Mouse (Mus musculus) hindbrain, embryonic 14.5 days (tissue): Measurements from ENCODE around the gene Slc45a3. TPM values are rescaled to one million over a fixed set of nuclear protein-coding genes. Genes with fewer than 3 reads are reported as not detected.

ENCODE experiments used
- ATAC-seq: fragments of 200-750 bp; cut with Nextera tagmentation; 2 replicates; pipeline ENCODE4 v1.8.0; 2017; ENCODE audit warnings: moderate number of reproducible peaks, mild to moderate bottlenecking, moderate TSS enrichment, moderate library complexity; ENCODE audit not compliant: low FRiP score
- DNase-seq: peaks from one replicate; pipeline ENCODE4 v3.0.0-alpha.2; 2015; ENCODE audit warnings: low spot score
- H3K27ac ChIP-seq: fragments of 300-500 bp; sonication (generic); 2 replicates; pipeline ENCODE4 v1.5.1; 2014; ENCODE audit warnings: mild to moderate bottlenecking, moderate library complexity
- H3K27me3 ChIP-seq: fragments of 300-500 bp; sonication (generic); 2 replicates; pipeline ENCODE4 v1.6.1; 2014; ENCODE audit warnings: mild to moderate bottlenecking, low read length, mixed read lengths; ENCODE audit not compliant: control insufficient read depth, insufficient read depth
- H3K36me3 ChIP-seq: fragments of 300-500 bp; sonication (generic); replicated peaks from 2 replicates; pipeline ENCODE4 v1.6.1; 2014; ENCODE audit not compliant: control insufficient read depth, insufficient read depth
- H3K4me1 ChIP-seq: fragments of 300-500 bp; sonication (generic); replicated peaks from 2 replicates; pipeline ENCODE4 v1.6.1; 2014; ENCODE audit warnings: antibody characterized with exemption, low read length, mixed read lengths; ENCODE audit not compliant: control insufficient read depth, insufficient read depth
- H3K4me2 ChIP-seq: fragments of 300-500 bp; sonication (generic); replicated peaks from 2 replicates; pipeline ENCODE4 v1.6.1; 2014; ENCODE audit warnings: mild to moderate bottlenecking, moderate library complexity
- H3K4me3 ChIP-seq: fragments of 300-500 bp; sonication (generic); replicated peaks from 2 replicates; pipeline ENCODE4 v1.5.1; 2014; ENCODE audit warnings: mild to moderate bottlenecking, low read length
- H3K9ac ChIP-seq: fragments of 300-500 bp; sonication (generic); 2 replicates; pipeline ENCODE4 v1.6.1; 2014
- H3K9me3 ChIP-seq: fragments of 300-500 bp; sonication (generic); 2 replicates; pipeline ENCODE4 v1.6.1; 2016; ENCODE audit warnings: low read length; ENCODE audit not compliant: control insufficient read depth
- WGBS: fragments of 180-500 bp; shearing (Covaris S2); extraction: QIAGEN DNeasy Blood & Tissue Kit; methylation state at CpG from one replicate; pipeline ENCODE4 v1.1.7; 2014; 5-methylcytosine and 5-hydroxymethylcytosine counted together
- polyA plus RNA-seq: library from polyadenylated mRNA; unstranded; fragments of >200 nt; fragmentation: Nextera tagmentation; extraction: Ambion mirVana; gene quantifications from 2 replicates; pipeline ENCODE4 v1.2.1, GENCODE M21; 2014

Slc45a3 gene
- polyA plus RNA-seq, 1 experiment from 2014 or later, result 0.82 TPM

DNA sequence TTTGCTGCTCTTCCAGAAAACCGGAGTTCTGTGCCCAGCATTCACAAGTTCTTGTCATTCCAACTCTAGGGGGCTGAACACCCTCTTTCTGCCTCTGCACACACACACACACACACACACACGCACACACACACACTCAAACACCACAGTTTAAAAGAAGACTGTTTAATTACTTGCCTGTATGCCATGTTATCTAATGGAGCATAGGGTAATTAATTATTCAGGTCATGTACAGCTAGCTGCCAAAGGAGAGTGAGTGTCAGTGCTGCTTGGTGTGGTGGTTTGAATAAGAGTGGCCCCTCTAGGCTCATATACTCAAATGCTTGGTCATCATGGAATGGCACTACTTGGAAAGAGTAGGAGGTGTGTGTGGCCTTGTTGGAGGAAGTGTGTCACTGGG lies 21.0 kb downstream of the Slc45a3 start:
- no peak for ATAC-seq
- no peak overlapping the region for H3K9ac ChIP-seq
- no peaks in the 10 kb centered on the region for H3K27me3 ChIP-seq
- H3K4me3 ChIP-seq, result no peak overlapping the region
- no peak overlapping the region for H3K4me2 ChIP-seq
- H3K27ac ChIP-seq, result no peak overlapping the region
- H3K4me1 ChIP-seq, result no peaks in the 10 kb centered on the region
- WGBS, result 89% methylated on average over 2 of the region's 2 CpGs
- no peaks in the 10 kb centered on the region for H3K36me3 ChIP-seq
- H3K9me3 ChIP-seq, result no peaks in the 10 kb centered on the region
- no peak for DNase-seq

DNA sequence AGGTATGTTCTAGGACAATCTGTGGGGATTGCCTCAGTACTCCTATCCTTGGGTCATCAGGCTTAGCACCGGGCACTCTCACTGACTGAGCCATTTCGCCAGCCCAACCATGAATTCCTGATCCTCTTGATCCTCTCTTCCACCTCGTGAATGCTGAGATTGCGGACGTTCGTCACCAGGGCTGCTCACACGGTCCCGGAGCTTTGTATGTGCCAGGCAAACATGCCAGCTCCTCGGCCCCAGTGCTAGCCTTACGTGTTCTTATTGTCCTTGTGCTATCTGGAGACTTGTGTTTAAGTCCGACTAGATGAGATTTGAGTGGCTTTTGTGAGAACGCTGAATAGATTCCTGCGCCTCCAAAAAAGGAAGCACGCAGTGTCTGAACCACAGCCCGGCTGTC lies 24.7 kb downstream of the Slc45a3 start:
- no peak overlapping the region for H3K4me2 ChIP-seq
- H3K36me3 ChIP-seq, result no peaks in the 10 kb centered on the region
- no peaks in the 10 kb centered on the region for H3K27me3 ChIP-seq
- no peak overlapping the region for H3K9ac ChIP-seq
- H3K4me1 ChIP-seq, result no peaks in the 10 kb centered on the region
- H3K27ac ChIP-seq, result no peak overlapping the region
- DNase-seq (no peak), ATAC-seq (no peak)
- H3K4me3 ChIP-seq, result no peak overlapping the region
- WGBS, result 77% methylated on average over 15 of the region's 15 CpGs
- H3K9me3 ChIP-seq, result no peaks in the 10 kb centered on the region

DNA sequence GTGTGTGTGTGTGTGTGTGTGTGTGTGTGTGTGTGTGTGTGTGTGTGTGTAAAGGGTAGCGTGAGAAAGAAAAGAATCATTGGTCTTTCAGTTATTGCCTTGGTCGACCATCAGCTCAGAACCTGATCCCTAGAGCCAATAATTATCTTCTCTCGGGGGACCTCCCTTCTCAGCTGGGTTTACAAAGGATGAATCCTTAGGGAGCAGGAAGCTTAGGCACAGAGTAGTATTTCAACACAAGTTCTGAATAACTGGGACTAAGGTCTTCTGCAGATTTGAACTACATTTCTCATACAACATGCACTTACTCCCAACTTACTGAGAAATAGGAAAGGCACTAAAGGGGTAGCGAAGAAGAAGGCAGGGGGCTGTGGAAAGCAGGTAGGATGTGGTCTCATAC lies 26.7 kb downstream of the Slc45a3 start:
- Histone ChIP-seq H3K9ac (no peak overlapping the region), H3K4me1 (no peaks in the 10 kb centered on the region), H3K27me3 (no peaks in the 10 kb centered on the region), H3K4me2 (no peak overlapping the region), H3K9me3 (no peaks in the 10 kb centered on the region), H3K4me3 (no peak overlapping the region), H3K36me3 (no peaks in the 10 kb centered on the region), H3K27ac (no peak overlapping the region)
- WGBS, result 90% methylated on average over 4 of the region's 4 CpGs
- no peak for ATAC-seq
- no peak for DNase-seq

DNA sequence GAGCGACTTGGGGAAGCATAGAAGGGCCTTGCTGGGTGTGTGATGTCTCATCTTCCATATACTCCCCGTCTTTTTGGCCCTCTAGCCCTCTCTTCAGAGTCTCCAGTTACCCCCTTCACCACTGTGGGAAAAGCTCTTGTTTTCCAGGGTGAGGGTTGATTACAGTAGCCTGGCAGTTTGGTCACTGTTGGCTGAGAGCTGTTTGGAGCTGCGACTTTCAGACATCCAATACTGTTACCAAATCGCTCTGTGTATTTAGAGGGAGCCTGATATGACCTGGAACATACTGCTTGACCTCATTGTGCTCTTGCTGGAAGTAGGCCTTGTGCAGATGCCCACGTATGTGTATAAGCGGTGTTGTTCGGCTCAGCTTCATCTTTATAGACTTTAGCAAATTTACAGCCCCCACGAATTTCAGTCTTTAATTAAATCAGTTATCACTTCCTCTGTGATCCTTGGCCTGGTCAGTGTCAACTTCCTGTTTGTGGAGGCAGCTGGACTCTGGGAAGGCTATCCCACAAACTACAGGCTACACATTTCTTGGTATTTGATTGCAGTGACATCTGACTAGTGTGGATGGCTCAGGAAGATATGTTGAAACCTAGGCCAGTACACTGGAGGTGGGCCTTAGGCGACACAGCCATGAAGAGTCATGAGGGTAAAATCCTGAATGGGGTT lies 27.5 kb downstream of the Slc45a3 start:
- no peaks in the 10 kb centered on the region for H3K36me3 ChIP-seq
- WGBS, result 88% methylated on average over 9 of the region's 9 CpGs
- H3K9ac ChIP-seq, result no peak overlapping the region
- ATAC-seq (no peak), DNase-seq (no peak)
- no peaks in the 10 kb centered on the region for H3K4me1 ChIP-seq
- H3K27me3 ChIP-seq, result no peaks in the 10 kb centered on the region
- H3K4me3 ChIP-seq, result no peak overlapping the region
- no peak overlapping the region for H3K27ac ChIP-seq
- H3K4me2 ChIP-seq, result no peak overlapping the region
- no peaks in the 10 kb centered on the region for H3K9me3 ChIP-seq

DNA sequence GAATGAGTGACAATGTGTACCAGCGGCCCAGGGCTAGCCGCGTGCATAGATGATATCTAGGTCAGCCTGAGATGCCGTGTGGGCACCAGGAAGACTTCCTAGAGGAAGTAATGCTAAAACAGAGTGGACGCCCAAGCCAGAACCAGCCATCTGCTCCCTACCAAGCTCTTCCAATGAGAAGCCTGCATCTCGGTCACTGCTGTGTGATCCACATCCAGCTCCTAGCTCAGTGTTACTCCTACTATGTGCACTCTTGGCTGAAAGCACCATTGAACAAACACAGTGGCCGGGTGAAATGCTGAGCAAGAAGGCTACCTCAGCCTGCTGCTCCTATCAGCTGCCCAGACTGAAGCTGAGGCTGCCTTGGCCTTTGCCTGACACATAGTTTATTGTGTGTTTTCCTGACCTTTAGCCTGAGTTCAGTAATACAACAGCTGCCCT lies 29.8 kb downstream of the Slc45a3 start:
- ATAC-seq (no peak), DNase-seq (no peak)
- Histone ChIP-seq H3K27me3 (no peaks in the 10 kb centered on the region), H3K9ac (no peak overlapping the region), H3K4me3 (no peak overlapping the region), H3K27ac (no peak overlapping the region), H3K36me3 (no peaks in the 10 kb centered on the region), H3K4me1 (no peaks in the 10 kb centered on the region), H3K9me3 (no peaks in the 10 kb centered on the region), H3K4me2 (no peak overlapping the region)
- 91% methylated on average over 7 of the region's 7 CpGs for WGBS

DNA sequence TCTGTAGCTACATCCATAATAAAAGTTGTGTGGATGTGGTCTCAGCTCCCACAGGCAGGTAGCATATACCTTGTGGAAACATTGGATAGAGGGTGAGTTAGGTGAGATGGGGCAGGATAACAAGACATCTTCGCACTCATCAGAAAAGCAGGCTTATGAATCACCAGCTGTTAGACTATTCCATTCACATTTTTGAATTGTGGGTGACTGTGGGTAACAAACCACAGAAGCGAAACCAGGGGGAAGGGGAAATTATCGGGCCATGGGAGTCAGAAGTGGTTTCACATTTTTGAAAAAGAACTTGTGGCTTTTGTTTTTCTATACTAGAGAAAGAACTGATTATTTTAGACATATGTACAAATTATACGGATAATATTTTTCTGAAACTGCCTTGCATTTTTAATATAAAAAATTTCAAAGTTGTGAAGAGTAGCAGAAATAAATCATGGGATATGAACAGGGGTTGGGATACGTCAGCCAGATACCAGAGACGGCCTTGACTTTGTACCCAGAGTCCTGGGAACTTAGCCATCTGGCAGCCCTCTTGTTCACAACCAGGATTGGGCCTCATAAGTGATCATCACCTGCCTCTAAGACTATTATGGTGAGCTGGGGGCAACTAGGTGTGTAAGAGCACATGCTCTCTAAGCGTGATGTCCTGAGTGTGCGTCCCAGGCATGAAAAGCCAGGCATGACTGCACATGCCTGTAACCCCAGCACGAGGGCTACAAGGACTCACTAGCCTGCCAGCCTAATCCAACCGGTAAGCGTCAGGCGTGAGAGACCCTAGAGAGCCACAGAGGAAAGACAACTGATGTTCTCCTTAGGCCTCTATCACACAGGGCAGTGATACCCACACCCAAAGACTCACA lies 30.6 kb downstream of the Slc45a3 start:
- 86% methylated on average over 12 of the region's 12 CpGs for WGBS
- ATAC-seq, result no peak

DNA sequence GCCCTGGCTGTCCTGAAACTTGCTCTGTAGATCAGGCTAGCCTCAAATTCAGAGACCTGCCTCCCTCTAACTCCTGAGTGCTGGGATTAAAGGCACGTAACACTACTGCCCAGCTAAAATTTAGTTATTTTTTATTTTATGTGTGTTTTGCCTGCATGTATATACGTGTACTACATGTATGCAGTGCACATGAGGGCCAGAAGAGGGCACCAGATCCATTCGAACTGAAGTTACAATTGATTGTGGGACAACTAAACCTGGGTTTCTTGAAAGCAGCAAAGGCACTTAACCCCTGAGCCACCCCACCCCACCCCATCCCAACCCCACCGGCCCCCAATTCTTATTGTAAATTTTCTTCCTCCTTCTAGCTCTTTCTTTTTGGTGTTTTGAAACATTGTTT lies 32.3 kb downstream of the Slc45a3 start:
- 35% methylated on average over 4 of the region's 4 CpGs for WGBS
- H3K9me3 ChIP-seq, result no peaks in the 10 kb centered on the region

More for the DNA sequence above, 30.6 kb downstream of the Slc45a3 start:
- H3K36me3 ChIP-seq, result no peaks in the 10 kb centered on the region
- H3K9me3 ChIP-seq, result no peaks in the 10 kb centered on the region
- H3K4me1 ChIP-seq, result no peaks in the 10 kb centered on the region
- H3K27ac ChIP-seq, result no peak overlapping the region
- no peaks in the 10 kb centered on the region for H3K27me3 ChIP-seq
- no peak for DNase-seq
- H3K4me2 ChIP-seq, result no peak overlapping the region
- H3K4me3 ChIP-seq, result no peak overlapping the region
- no peak overlapping the region for H3K9ac ChIP-seq

DNA sequence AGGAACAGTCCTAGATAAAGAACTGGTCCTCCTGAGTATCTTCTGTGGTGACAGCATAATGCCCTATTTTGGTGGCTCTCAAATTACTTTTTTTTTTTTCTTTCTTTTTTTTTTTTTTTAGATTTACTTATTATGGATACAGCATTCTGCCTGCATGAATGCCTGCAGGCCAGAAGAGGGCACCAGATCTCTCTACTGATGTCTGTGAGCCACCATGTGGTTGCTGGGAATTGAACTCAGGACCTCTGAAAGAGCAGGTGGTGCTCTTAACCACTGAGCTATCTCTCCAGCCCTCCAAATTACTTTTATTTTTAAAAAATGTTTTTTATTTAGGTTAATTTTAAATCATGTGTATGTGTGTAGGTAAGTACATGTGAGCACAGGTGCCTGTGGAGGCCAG lies 37.7 kb downstream of the Slc45a3 start:
- H3K4me3 ChIP-seq, result no peak overlapping the region
- ATAC-seq, result no peak
- H3K4me2 ChIP-seq, result no peak overlapping the region
- DNase-seq, result no peak
- no peaks in the 10 kb centered on the region for H3K27me3 ChIP-seq
- no peaks in the 10 kb centered on the region for H3K36me3 ChIP-seq
- no peak overlapping the region for H3K9ac ChIP-seq
- no peaks in the 10 kb centered on the region for H3K9me3 ChIP-seq
- H3K27ac ChIP-seq, result no peak overlapping the region
- H3K4me1 ChIP-seq, result no peaks in the 10 kb centered on the region

More for the DNA sequence above, 32.3 kb downstream of the Slc45a3 start:
- H3K36me3 ChIP-seq, result no peaks in the 10 kb centered on the region
- H3K4me2 ChIP-seq, result no peak overlapping the region
- H3K27me3 ChIP-seq, result no peaks in the 10 kb centered on the region
- DNase-seq (no peak), ATAC-seq (no peak)
- H3K4me3 ChIP-seq, result no peak overlapping the region
- H3K4me1 ChIP-seq, result no peaks in the 10 kb centered on the region
- H3K27ac ChIP-seq, result no peak overlapping the region
- no peak overlapping the region for H3K9ac ChIP-seq

DNA sequence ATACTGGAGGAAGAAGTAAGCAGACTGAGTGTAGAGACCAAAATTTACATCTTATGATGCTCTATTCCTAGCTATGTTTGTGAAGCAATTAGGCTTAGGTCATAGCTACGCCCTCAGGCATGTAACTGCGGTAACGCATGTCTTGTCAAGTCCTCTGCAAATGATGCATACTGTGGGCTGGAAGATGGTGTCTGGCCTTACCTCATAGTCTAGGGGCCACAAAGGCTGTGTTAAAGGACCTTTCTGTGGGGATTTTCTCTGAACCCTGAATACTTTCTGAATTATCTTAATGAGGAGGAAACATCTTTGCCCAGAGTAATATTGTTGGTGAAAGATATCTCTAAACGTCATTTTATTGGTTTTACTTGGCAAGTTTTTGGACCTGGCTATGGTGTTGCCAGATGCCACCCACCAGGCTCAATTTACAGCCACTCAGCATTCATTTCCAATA lies 39.1 kb downstream of the Slc45a3 start:
- Histone ChIP-seq H3K4me3 (no peak overlapping the region), H3K9ac (no peak overlapping the region), H3K4me1 (peaks cover 5% of the 10 kb centered on the region), H3K36me3 (no peaks in the 10 kb centered on the region), H3K27me3 (no peaks in the 10 kb centered on the region), H3K4me2 (no peak overlapping the region), H3K27ac (no peak overlapping the region), H3K9me3 (no peaks in the 10 kb centered on the region)
- DNase-seq (no peak), ATAC-seq (no peak)
- 93% methylated on average over 4 of the region's 4 CpGs for WGBS
